Mouse (Mus musculus) A20 (cell line): Measurements from ENCODE around the gene H6pd.

Experiments
- DNase-seq: peaks from one replicate; pipeline ENCODE4 v3.0.0-alpha.2; 2011; ENCODE audit warnings: low read depth, low spot score

Gene H6pd

DNA sequence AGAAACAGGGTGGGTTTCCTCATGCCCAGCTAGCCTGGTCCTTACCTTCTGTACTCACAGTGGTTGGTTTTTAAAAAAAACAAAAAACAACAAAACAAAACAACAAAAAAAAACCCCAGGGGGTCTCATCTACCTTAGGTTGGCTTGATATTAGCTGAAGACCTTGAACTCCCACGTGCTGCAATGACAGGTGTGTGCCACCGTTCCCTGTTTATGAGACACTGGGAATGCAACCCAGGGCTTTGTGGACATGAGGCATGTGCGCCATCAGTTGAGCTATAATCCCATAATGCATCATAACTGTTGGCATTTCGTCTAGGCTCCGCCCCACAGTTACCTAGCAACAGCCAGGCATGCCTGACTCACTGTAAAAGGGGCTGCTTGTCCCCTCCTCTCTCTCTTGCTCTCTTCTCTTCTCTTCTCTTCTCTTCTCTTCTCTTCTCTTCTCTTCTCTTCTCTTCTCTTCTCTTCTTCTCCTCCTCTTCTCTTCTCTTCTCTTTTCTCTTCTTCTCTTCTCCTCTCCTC is 33.0 kb downstream of the H6pd start:
- no peak for DNase-seq

- DNase-seq, result no peak
These were observed 33.5 kb downstream of the H6pd start for GRCm38 (mm10) chr4:149975291-149975690.

- no peak for DNase-seq
These were observed 37.4 kb downstream of the H6pd start for GRCm38 (mm10) chr4:149971393-149971792.

- no peak for DNase-seq
These were observed 40.3 kb downstream of the H6pd start for GRCm38 (mm10) chr4:149968526-149968925.

- DNase-seq, result no peak
These were observed 41.9 kb downstream of the H6pd start for GRCm38 (mm10) chr4:149966963-149967362.

DNA sequence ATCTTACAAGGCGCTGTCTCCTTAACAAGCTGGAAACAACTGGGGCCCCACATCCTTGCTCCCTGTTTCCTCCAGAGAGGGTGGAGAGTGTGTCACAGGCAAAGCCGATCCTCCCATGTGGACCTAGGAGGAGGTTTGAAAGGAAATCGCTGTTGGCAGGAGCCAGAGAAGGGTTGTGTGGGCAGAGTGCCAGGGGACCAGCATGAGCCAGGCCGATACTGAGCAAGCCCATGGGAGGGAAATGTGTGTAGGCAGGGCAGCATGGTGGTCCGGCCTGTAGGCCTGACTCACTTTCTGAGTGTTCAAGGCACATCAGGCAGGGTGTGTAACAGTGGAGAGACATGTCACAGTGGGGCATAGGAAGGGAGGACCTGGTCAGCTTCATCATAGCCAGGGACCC is 42.6 kb downstream of the H6pd start:
- DNase-seq, result no peak

GRCm38 (mm10) chr4:149965672-149966071 is 43.2 kb downstream of the H6pd start:
- no peak for DNase-seq

GRCm38 (mm10) chr4:149965242-149965641 is 43.6 kb downstream of the H6pd start:
- DNase-seq, result no peak

DNA sequence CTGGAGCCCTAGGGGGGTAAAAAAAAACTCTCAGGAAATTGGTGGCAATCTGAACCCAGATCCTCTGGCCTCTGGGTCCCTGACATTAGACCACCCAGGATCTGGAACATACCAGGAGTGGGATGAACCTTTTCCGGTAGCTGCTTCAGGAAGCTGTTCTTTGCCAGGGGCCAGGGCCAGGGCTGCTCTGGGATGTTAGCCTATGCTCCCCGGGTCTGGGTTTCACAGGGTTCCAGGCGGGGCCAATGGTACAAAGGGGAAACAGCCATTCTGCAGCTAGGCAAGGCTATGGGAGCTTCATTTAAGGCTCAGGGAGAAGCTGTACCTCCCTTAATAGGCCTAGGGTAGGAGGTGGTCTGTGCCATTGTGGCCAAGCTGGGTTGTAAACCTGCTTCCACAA is 44.1 kb downstream of the H6pd start:
- DNase-seq, result no peak

- DNase-seq, result no peak
These were observed 44.5 kb downstream of the H6pd start for GRCm38 (mm10) chr4:149964285-149964684.

- DNase-seq, result no peak
These were observed 48.4 kb downstream of the H6pd start for GRCm38 (mm10) chr4:149960391-149960790.

DNA sequence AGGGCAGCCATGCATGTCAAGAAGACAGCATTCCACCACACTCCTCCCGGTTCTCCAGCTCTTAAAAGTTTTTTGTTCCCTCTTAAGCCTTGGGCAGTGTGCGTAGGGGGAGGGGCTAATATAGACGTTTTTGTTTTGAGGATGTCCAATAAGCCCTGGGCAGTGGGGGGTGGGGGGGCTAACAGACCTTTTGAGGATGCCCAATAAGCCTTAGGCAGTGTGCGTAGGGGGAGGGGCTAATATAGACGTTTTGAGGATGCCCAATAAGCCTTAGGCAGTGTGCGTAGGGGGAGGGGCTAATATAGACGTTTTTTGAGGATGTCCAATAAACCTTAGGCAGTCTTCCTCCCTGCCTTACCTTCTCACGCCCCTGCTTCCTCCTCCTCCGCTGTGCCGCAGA is 49.0 kb downstream of the H6pd start:
- DNase-seq, result peak; percentile 67

DNA sequence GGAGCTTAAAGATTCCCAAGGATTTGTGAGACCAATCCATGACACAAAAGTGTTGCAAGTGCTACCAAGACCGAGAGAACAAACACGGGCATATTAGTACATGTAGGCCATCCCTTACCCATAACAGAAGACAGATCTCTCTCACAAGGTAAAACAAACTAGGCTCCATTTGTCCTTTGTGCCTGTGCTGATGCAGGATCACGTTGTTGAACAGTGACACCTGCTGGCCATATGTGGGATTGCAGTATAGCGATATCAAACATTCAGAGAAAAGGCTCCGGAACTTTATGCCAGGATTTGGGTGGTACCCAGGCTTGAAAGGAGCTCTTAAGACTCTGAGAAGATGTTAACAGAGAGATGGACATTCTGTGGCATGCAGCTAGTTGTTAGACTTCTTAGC is 50.3 kb downstream of the H6pd start:
- DNase-seq, result peak; percentile 72

DNA sequence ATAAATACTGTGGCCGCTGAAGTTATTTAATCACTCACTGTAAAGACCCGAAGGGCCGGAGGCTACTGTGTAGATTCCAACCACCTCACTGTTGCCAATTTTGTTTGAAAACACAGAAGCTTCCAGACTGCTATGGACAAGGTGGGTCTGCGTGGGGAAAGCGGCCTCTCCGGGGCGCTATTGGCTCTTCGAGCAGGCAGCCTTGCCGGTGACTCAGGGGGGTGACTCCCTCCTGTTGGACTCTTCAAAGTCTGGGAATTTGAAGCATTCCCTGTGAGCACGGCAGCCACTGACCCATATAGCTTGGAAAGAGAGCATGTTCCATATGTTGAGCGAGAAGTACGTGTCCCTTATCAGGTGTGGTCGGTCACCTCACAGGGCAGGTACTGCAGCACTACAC is 52.8 kb downstream of the H6pd start:
- no peak for DNase-seq

GRCm38 (mm10) chr4:149955631-149956030 is 53.2 kb downstream of the H6pd start:
- no peak for DNase-seq

DNA sequence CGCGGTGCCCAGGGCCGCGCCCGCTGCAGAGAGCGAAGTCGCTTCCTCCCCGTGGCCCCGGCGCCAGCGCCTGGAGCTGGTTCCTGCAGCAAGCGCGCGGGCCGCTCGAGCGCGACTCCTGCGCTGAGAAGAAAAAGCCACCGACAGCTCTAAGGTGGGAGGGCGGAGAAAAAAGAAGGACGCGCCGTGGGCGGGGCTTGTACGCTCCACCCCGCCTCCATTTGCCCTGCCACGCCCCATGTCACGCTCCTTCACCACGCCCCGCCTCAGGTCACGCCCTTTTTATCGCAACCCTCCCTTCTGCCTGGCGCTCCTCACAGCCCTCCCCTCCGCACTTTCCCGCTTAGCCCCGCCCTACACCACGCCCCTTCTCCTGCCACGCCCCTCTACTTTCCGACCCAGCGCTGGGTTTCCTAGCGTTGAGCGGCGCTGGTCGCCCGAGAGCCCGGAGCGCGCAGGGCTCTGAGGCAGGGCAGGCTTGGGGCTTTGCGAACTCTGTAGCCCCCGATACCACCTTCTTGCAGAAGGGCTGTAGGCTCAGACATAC is 53.9 kb downstream of the H6pd start, which contains the start of gene Spsb1:
Gene Spsb1, minus strand, starts transcription at position 151 of the 547 bp plus-strand sequence.
- peak; percentile 96 for DNase-seq

GRCm38 (mm10) chr4:149953621-149954481 is 55.0 kb downstream of the H6pd start:
- DNase-seq, result no peak

DNA sequence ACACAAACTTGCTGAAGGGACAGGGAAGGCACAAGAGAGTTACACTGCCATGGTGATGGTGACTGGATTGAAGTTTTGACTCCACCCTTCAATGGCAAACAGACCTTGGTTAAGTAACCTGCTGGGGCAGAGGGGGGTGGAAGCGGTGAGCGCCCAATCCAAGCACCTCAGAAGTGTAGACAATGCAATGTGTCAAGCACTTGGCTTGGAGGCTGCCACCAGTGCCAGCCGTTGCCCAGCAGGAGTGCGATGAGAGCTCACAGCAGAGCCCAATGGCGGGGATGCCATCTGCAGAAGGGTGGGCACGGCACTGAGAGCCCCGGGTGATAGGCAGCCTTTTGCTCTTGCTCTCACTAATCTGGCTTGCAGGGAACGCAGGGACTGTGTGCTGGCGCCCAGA is 56.6 kb downstream of the H6pd start:
- DNase-seq, result no peak

- no peak for DNase-seq
These were observed 57.6 kb downstream of the H6pd start for GRCm38 (mm10) chr4:149951201-149951600.

GRCm38 (mm10) chr4:149949691-149950090 is 59.1 kb downstream of the H6pd start:
- DNase-seq, result no peak

- DNase-seq, result no peak
These were observed 60.7 kb downstream of the H6pd start for GRCm38 (mm10) chr4:149948119-149948518.

- no peak for DNase-seq
These were observed 61.4 kb downstream of the H6pd start for GRCm38 (mm10) chr4:149947396-149947795.

- no peak for DNase-seq
These were observed 63.6 kb downstream of the H6pd start for GRCm38 (mm10) chr4:149945194-149945593.
